Mouse (Mus musculus): Measurements from ENCODE around the gene Gm21981. TPM values are rescaled to one million over a fixed set of nuclear protein-coding genes. Genes with fewer than 3 reads are reported as not detected.
"Not testable (repeated sequence)": the region's sequence is repeated elsewhere in the genome, so short reads cannot be mapped to it uniquely, and the experiment has no call there.

The Gm21981 gene
- polyA plus RNA-seq, 1 experiment from 2014 or later, result 1.0 TPM

DNA sequence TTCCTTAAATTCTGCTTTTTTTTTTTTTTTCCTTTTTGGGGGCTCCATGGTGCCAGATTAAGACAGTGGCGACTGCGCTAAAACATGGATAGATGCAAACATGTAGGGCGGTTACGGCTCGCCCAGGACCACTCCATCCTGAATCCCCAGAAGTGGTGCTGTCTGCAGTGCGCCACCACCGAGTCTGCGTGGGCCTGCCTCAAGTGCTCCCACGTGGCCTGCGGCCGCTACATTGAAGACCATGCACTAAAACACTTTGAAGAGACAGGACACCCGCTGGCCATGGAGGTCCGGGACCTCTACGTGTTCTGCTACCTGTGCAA lies 22.3 kb downstream of the Gm21981 start:
- POLR2A ChIA-PET, result no interaction called here
- ATAC-seq, result no peak
- H3K27me3 ChIP-seq, result no peaks in the 10 kb centered on the region
- TF ChIP-seq CTCF (IDR thresholded peaks at IDR 0.05), result no peak
- in situ Hi-C loops (cut with MboI; ENCODE audit: low pct_unique_long_range_greater_than_20kb), result no loop called here
- CTCF ChIA-PET, result interaction anchor here (0.7 to 2.1 kb wide), 5 partner anchors 9 to 37 kb away, joined by 3 to 22 read pairs (median 4); no protein-coding TSS in a partner anchor
- no peak for DNase-seq (ENCODE audit: low read depth, low spot score)

DNA sequence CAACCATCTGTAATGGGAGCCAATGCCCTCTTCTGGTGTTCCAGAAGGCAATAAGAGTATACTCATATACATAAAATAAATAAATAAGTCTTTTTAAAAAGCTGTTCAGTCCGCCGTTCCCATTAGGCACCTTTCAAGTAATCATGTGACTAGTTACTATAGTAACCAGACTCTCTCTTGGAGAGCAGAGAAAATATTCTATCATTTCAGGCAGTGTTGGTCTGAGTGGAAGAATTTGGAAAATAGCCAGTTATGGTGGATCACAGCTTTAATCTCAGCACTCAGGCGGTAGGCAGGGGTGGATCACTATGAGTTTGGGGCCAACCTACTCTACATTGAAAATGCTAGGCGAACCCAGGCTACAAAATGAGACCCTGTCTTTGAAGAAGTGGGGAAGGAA lies 25.1 kb downstream of the Gm21981 start:
- ChIA-PET POLR2A (interaction anchor here (1.0 kb wide), 1 partner anchor 14 kb away, joined by 3 read pairs; no protein-coding TSS in a partner anchor), CTCF (no interaction called here)
- in situ Hi-C loops (cut with MboI; ENCODE audit: low pct_unique_long_range_greater_than_20kb), result no loop called here
- TF ChIP-seq CTCF (IDR thresholded peaks at IDR 0.05), result no peak
- ATAC-seq (no peak), DNase-seq (ENCODE audit: low read depth, low spot score) (no peak)
- no peaks in the 10 kb centered on the region for H3K27me3 ChIP-seq

DNA sequence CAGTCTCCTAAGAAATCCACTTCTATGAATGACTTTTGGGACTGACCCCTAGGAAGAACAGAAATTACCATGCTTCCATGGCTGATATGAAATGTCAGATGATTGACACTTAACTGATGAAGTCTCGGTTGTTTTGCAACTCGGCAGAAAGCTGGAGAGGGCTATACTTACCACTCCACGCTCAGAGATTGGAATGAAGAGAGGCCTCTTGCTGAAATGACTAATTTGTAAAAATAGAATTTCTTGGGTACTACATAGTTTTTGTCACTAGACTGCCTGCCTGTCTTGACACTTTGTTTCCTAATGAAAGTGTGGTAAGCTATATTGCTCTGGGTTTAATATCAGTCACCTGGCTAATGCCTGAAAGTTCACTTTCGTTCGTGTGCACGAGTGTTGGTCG lies 29.8 kb downstream of the Gm21981 start:
- H3K27me3 ChIP-seq, result no peaks in the 10 kb centered on the region
- in situ Hi-C loops (cut with MboI; ENCODE audit: low pct_unique_long_range_greater_than_20kb), result no loop called here
- DNase-seq (ENCODE audit: low read depth, low spot score) (no peak), ATAC-seq (no peak)
- POLR2A ChIA-PET, result no interaction called here
- CTCF ChIA-PET, result interaction anchor here (1.0 to 3.0 kb wide), 3 partner anchors 11 to 96 kb away, joined by 3 to 10 read pairs (median 3); no protein-coding TSS in a partner anchor
- TF ChIP-seq CTCF (IDR thresholded peaks at IDR 0.05), result no peak

DNA sequence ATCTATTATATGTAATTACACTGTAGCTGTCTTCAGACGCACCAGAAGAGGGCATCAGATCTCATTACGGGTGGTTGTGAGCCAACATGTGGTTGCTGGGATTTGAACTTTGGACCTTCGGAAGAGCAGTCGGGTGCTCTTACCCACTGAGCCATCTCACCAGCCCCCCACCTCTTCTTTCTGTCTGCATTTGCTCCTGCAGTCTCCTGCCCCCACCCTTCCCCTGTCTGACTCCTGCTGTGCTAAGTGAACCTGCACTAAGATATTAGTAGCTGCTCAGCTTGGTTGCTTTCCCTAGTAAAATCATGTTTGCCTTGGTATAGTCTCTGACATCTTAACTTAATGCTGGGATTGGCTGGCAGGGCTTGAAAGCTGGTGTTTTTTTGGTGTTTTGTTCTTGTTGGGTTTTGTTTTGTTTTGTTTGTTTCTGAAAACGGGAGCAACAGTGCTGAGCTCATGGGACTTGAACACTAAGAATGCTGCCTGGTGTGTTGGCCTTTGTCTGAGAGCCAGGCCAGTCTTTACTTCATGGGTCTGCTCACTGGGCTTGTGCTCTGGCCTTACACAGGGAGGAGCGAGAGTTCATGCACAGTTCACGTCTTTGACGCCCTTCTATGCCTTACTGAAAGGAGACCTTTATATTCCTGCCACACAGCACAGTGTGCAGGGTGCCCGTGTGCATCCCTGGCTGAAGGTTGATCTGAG lies 31.1 kb downstream of the Gm21981 start:
- DNase-seq (ENCODE audit: low read depth, low spot score) (no peak), ATAC-seq (peak; percentile 29)
- TF ChIP-seq CTCF (IDR thresholded peaks at IDR 0.05), result no peak
- ChIA-PET POLR2A (no interaction called here), CTCF (interaction anchor here (0.8 to 3.2 kb wide), 4 partner anchors 10 to 19 kb away, joined by 3 to 15 read pairs (median 8); no protein-coding TSS in a partner anchor)
- in situ Hi-C loops (cut with MboI; ENCODE audit: low pct_unique_long_range_greater_than_20kb), result no loop called here
- H3K27me3 ChIP-seq, result no peaks in the 10 kb centered on the region

DNA sequence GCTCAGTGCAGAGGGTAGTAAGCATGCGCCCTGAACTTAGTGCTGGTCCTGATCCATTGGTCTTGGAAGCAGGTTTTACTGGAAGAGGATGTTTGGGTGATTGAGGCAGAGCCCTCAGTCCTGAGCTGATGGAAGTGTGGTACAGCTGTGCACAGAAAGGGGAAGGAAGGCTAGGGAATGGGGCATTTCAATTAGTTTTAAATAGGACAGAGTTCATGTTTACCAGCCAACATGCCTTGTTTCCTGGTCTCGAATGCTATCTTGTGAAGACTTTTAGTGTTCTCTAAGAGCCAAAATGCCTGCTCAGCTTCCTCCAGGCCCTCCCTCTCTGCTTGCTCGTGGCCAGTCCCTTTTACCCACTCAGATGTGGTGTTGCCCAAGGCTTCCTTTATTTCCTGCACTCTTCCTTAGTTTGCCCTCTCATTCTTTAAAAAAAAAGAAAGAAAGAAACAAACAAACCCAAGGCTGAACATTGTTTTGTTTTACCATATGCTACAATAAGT lies 35.5 kb downstream of the Gm21981 start:
- in situ Hi-C loops (cut with MboI; ENCODE audit: low pct_unique_long_range_greater_than_20kb), result no loop called here
- ChIA-PET CTCF (no interaction called here), POLR2A (no interaction called here)
- no peak for TF ChIP-seq CTCF (IDR thresholded peaks at IDR 0.05)
- no peak for DNase-seq (ENCODE audit: low read depth, low spot score)
- H3K27me3 ChIP-seq, result no peaks in the 10 kb centered on the region
- ATAC-seq, result no peak

- CTCF ChIA-PET, result no interaction called here
- H3K27me3 ChIP-seq, result no peaks in the 10 kb centered on the region
- in situ Hi-C loops (cut with MboI; ENCODE audit: low pct_unique_long_range_greater_than_20kb), result no loop called here
- DNase-seq (ENCODE audit: low read depth, low spot score) (no peak), ATAC-seq (no peak)
- no peak for TF ChIP-seq CTCF (IDR thresholded peaks at IDR 0.05)
- POLR2A ChIA-PET, result no interaction called here
These were observed 36.4 kb downstream of the Gm21981 start for GRCm38 (mm10) chr17:47657901-47658300.

DNA sequence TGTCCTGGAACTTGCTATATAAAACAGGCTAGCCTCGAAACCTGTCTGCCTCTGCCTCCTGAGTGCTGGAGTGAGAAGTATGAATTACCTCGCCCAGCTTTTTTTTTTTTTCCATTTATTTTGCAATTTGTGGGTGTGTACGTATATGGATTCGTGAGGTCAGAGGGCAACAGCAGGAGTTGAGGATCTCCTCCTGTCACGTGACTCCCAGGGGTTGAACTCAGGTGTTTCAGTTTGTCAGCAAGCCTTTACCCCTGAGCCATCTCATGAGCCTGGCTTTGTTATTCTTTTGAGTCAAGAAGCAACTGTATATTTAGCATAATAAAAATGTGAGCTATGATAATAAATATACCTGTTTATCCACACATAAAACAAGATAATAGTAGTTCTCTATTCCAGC lies 38.6 kb downstream of the Gm21981 start:
- in situ Hi-C loops (cut with MboI; ENCODE audit: low pct_unique_long_range_greater_than_20kb), result no loop called here
- DNase-seq (ENCODE audit: low read depth, low spot score) (no peak), ATAC-seq (no peak)
- ChIA-PET POLR2A (interaction anchor here (0.6 to 1.1 kb wide), 2 partner anchors 14 to 1756 kb away, joined by 3 read pairs; no protein-coding TSS in a partner anchor), CTCF (interaction anchor here (1.4 to 1.5 kb wide), 2 partner anchors 8 to 32 kb away, joined by 4 to 6 read pairs; no protein-coding TSS in a partner anchor)
- no peak for TF ChIP-seq CTCF (IDR thresholded peaks at IDR 0.05)
- no peaks in the 10 kb centered on the region for H3K27me3 ChIP-seq

- ATAC-seq; in situ Hi-C loops (cut with MboI; ENCODE audit: low pct_unique_long_range_greater_than_20kb): not testable (repeated sequence)
- CTCF ChIA-PET, result interaction anchor here (1.0 kb wide), 1 partner anchor 9 kb away, joined by 3 read pairs; no protein-coding TSS in a partner anchor
These were observed 39.9 kb downstream of the Gm21981 start for GRCm38 (mm10) chr17:47654346-47654745.

DNA sequence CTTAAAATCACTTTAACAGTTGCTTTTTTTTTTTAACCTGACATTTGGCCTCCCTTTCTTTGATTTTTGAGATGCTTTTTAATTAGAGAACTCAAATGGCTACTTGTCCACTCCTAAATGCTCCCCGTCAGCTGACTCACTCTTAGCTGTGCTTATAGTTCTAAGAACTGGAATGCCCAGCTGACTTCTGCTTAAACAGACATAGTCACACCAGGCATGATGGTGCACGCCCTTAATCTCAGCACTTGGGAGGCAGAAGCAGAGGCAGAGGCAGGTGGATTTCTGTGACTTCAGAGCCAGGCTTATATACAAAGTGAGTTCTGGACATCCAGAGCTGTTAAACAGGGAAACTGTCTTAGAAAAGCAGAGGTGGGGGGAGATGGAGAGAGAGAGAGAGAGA lies 42.3 kb downstream of the Gm21981 start:
- in situ Hi-C loops (cut with MboI; ENCODE audit: low pct_unique_long_range_greater_than_20kb), result no loop called here
- no peak for TF ChIP-seq CTCF (IDR thresholded peaks at IDR 0.05)
- DNase-seq (ENCODE audit: low read depth, low spot score) (no peak), ATAC-seq (no peak)
- ChIA-PET POLR2A (interaction anchor here (0.6 kb wide), 1 partner anchor 16 kb away, joined by 4 read pairs; no protein-coding TSS in a partner anchor), CTCF (interaction anchor here (1.6 kb wide), 1 partner anchor 11 kb away, joined by 10 read pairs; no protein-coding TSS in a partner anchor)
- H3K27me3 ChIP-seq, result no peaks in the 10 kb centered on the region

More at GRCm38 (mm10) chr17:47654346-47654745, 39.9 kb downstream of the Gm21981 start:
- DNase-seq (ENCODE audit: low read depth, low spot score); H3K27me3 ChIP-seq; POLR2A ChIA-PET: not testable (repeated sequence)

DNA sequence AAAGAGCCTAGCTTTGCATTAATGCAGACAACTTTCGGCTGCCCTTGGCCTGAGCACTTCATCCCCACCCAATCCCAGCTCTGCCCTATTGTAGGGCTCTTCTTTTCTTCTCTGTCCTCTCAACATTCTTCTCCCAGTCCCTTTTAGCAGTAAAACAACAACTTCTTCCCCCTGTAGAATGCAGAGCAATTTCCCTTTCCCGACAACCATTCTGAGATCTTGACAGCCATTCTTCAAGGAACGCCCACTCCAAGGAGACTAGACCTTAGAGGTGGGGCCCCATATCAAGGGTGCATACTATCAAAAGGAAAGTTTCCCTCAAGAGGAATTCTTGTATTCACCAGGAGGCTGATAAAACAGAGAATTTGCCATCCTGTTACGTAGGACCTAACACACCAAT lies 45.3 kb downstream of the Gm21981 start:
- H3K27me3 ChIP-seq, result no peaks in the 10 kb centered on the region
- CTCF ChIA-PET, result interaction anchor here (2.4 to 5.1 kb wide), 3 partner anchors 14 to 29 kb away, joined by 16 to 55 read pairs (median 22); no protein-coding TSS in a partner anchor
- POLR2A ChIA-PET, result no interaction called here
- DNase-seq (ENCODE audit: low read depth, low spot score) (no peak), ATAC-seq (no peak)
- in situ Hi-C loops (cut with MboI; ENCODE audit: low pct_unique_long_range_greater_than_20kb), result loop anchor here (5.0 kb wide), 1 partner anchor 38 kb away; the partner anchor contains the start of genes Frs3 and Tomm6
- no peak for TF ChIP-seq CTCF (IDR thresholded peaks at IDR 0.05)

DNA sequence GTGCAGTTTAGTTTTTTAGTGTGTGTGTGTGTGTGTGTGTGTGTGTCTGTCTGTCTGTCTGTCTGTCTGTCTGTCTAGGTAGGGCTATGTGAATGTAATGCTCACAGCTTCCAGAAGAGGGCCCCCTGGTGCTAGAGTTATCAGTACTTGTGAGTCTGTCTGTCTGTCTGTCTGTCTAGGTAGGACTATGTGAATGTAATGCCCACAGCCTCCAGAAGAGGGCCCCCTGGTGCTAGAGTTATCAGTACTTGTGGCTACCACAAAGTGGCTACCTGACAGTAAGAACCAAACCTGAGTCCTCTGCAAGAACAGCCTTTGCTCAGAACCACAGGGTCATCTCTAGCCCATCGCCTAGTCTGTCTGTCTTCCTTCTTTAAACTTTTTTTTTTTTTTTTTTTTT lies 47.6 kb downstream of the Gm21981 start:
- no peak for ATAC-seq
- no peak for DNase-seq (ENCODE audit: low read depth, low spot score)
- no peaks in the 10 kb centered on the region for H3K27me3 ChIP-seq
- in situ Hi-C loops (cut with MboI; ENCODE audit: low pct_unique_long_range_greater_than_20kb), result loop anchor here (5.0 kb wide), 1 partner anchor 41 kb away; the partner anchor contains the start of genes Frs3 and Tomm6
- POLR2A ChIA-PET, result interaction anchor here (1.1 to 1.3 kb wide), 2 partner anchors 26 to 30 kb away, joined by 3 to 4 read pairs; no protein-coding TSS in a partner anchor
- peak; percentile 65 for TF ChIP-seq CTCF (IDR thresholded peaks at IDR 0.05)
- CTCF ChIA-PET, result interaction anchor here (0.7 to 5.1 kb wide), 8 partner anchors 8 to 38 kb away, joined by 3 to 55 read pairs (median 8); no protein-coding TSS in a partner anchor
